Mouse (Mus musculus) G1E-ER4 (cell line): ENCODE results near the gene Fam78b. TPM values are rescaled to one million over a fixed set of nuclear protein-coding genes. Genes with fewer than 3 reads are reported as not detected.

Experiments
- GATA1 ChIP-seq: IDR thresholded peaks from one replicate; pipeline ENCODE4 v1.8.0; 2012; ENCODE audit warnings: low read length, inconsistent platforms
- polyA plus RNA-seq: library from polyadenylated mRNA; stranded (reverse); fragments of >175 nt; gene quantifications from 2 replicates; pipeline ENCODE4 v1.2.3, GENCODE M21; 2012

The Fam78b gene
- polyA plus RNA-seq, result not detected in 2 replicates

DNA sequence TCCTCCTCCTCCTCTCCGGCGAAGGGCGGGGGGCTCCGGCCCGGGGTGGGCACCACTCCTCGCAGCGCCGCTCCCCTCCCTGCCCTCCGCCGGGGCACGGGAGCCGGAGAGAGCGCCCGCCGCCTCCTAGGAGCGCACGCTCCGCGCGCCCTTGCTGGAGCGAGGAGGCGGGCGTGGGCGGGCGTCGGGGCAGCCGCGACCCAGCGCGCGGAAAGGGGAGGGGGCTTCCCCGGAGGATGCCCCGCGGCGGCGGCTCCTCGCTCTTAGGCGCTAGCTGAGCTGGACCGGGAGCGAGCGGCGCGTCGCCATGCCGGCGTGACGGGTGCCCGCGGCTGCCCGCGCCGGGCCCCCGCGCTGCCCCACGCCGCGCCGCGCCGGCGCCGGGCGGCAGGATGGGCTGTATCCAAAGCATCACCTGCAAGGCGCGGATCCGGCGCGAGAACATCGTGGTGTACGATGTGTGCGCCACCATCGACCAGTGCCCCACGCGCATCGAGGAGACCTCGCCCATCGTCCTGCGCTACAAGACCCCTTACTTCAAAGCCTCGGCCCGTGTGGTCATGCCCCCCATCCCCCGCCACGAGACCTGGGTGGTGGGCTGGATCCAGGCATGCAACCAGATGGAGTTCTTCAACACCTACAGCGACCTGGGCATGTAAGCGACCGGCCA is at the start of gene Fam78b:
Fam78b (plus strand) TSS at position 244 of the 670 bp plus-strand sequence.
- TF ChIP-seq GATA1, result no peak

DNA sequence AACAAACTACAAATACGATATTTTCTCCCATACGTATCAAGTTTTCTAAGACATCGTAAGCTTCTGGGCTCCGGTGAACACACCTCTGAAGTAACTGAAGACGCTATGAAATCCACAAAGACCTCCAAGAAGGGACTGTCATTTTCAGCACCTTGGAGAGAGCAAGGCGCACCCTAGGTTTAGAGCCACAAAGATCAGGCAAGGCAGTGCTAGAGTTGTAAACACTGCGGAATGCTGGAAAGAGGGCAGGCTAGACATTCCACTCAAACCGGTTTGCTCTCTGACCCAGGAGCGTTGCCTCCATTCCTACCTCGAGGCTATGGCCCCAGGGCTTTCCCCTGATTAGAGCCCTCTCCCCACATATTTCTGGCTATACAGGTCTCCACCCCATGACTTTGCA is 36.7 kb upstream of the Fam78b start:
- no peak for TF ChIP-seq GATA1

DNA sequence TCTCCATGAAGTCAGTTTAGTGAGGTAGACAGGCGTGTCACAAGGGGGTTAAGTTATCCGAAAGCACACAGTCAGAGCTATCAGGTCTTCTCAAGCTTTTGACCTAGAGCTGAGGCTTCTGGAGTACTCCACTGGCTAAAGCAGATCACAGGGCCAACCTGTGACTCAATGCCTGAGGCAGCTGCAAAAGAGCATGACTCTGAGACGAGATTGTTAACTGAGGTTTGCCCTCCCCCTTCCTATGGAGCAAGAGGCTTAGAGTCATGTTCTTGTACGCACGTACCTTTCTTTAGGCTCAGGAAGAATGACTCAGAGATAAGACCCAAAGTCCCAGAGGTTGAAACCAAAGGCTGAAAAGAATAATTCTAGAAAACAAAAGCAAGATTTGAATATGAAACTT is 32.9 kb upstream of the Fam78b start:
- TF ChIP-seq GATA1, result no peak

DNA sequence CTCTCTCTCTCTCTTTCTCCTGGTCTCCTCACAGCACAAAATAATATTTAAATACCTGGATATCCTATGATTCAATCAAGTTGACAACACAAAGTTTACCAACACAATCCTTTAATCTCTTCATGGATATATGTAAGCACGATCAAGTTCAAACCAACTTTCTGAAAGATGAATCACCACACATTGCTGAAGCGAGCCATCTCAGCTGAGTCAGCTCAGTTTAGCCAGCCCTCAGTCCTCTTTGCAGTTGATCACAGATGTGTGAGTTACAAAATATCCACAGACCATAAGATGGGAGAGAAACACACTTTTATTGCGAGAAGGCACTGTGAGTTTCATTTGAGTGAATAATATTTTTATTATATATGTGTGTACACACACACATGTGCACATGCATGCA is 27.5 kb upstream of the Fam78b start:
- TF ChIP-seq GATA1, result no peak

DNA sequence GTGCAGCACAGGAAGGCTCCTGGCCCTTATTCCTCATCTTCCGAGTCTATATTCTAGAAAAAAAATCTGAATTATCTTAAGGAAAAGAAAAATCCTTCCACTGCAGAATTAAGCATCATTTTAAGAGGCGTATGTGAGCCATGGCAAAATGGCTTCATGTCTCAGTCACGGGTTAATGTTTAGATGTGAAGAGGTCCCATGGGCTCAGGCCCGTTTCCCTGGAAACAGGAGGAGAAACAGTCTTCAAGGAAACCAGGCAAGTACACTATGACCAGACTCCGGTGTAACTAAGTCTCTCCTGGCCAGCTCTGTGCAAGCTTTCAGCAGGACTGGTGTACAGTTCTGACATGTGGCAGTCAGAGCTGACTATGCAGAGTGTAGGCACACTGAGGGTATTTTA is 22.6 kb upstream of the Fam78b start:
- no peak for TF ChIP-seq GATA1

DNA sequence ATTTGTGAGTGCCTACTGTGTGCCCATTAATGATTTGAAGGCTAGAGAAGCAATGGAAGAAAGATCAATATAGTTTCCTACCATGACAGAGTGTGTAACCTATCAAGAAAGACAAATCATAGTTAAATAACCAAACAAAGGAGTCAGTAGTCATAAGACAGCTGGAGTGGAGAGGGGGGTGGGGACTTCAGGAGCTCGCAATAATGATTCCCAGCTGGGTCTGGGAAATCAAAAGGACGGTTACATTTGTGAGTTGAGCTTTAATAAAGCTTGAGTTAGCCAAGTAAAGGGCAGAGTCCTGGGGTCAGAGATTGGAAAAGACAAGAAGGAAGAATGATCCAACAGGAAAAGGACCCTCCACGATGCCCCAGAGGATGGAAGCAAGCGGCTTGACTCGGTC is 7.0 kb upstream of the Fam78b start:
- TF ChIP-seq GATA1, result no peak

DNA sequence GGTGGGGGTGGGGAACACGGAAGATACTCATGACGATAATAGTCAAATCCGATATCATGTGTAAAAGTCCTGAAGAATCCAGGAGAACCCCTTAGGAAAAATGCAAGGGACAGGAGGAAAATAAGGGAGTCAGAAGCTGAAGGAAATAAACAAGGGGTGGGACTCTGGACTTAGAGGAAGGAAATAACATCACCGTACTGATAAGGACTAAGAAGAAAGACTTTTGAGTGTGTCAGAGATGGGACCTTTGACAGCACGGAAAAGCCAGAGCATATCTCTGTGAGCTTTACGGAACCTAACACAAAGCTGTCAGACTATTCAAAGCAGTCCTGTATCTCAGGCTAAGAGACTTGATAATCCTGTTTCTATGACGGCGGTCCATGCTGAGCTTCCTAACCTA is 5.0 kb upstream of the Fam78b start:
- no peak for TF ChIP-seq GATA1

DNA sequence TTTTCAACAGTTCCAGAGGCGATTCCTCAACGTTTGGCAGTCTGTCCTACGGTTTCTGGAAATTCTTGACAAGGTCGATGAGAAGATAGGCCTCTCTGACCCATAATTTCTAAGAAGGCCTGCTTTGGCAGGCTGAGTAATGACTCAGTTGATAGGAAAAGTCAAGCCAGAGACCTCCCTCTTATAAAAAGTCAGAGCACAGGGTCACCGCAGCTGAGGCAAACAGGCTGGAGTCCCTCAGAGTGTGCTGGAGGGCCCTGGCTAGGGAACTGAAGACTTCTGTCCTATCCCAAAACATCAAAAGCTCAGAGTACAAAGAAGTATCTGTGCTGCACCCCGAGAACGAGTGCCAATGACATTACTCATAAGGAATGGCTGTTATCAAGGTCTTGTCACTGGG is 4.4 kb upstream of the Fam78b start:
- TF ChIP-seq GATA1, result no peak

DNA sequence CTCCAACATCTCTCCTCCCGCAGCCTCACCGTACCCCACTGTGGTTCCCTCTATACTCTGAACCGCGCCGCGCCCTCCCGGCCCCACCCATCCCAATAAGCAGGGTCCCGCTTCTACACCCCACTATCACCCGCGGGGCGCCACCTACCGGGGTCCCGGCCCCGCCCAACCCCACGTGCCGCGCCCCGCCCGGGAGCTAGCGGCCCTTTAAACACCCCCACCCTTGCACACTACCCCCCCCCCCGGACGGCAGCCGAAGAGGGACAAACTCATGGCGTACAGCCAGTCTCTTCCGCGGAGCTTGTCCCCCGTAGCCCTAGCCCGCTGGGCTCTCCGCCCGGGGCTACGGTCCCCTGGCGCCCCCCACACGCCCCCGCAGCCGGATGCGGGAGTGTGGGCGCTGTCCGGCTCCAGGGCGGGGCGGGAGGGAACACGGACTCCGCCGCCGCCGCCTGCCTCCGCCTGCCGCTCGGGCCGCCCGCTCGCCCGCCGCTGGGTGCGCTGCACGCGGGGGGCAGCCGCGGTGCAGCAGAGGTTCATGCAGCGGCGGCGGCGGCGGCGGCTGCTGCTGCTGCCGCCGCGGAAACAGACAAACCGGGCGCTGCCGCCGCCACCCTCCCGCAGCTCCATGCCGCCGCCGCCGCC is 566 bp upstream of the Fam78b start:
- TF ChIP-seq GATA1, result no peak

DNA sequence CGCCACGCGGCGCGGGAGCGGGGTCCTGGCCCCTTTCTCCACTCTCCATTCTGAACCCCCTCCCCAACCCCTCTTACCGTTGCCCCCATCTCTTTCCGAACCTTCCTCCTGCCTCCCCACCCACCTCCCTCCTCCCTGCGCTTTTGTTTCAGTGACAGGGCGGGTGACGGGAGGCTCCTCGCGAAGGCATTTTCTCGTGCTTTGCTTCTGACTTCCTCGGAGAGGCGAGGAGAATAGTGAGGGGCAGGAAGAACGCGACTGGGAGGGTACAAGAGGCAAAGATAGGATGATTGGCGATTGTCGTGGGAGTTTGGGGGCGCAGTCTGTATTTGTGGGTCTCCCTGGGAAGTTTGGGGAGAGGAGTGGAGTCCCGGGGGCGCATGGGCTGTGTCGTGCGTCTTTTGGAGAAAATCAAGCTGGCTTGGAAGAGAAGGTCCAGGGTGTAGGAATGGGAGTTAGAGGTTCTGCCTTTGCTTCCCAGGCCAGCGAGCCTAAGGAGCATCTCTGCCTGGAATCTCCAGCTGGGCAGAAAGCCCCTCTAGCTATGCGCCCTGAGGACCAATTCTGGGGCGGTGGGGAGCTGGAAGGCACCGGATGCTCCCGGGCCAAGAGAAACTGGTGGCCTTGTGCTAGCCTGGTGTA is 748 bp downstream of the Fam78b start:
- no peak for TF ChIP-seq GATA1

DNA sequence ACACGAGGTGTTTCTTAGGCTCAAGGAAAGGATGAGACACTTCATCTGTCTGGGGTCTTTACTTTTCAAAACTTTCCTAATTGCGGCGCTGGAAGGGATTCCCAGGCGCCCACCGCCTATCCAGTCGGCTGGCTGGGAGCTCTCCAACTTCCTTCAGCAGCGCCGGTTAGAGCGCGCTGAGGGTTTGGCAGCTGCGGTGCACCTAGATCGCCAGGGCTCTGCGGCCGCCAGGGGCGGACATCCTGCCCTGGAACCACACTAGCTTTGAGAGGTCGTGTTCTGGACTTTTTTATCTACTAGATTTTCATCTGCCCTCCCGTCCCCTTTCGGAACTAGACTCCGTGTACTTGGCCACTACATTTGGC is 1.3 kb downstream of the Fam78b start:
- no peak for TF ChIP-seq GATA1

DNA sequence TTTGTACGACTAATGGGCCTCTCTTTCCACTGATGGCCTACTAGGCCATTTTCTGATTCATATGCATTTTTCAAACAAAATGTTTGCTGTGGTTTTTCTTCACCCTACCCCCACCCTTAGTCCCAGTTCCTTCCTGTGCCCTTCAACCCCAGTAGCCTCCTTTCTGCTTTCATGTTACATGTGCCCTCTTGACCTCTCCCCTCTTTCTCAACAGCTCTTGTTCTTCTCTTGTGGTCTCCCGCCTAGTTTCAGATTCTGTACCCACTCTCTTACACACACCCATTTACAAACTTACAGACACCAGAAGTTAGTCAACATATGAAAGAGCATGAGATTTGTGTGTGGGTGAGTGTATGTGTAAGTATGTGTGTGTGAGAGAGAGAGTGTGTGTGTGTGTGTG is 3.4 kb downstream of the Fam78b start:
- no peak for TF ChIP-seq GATA1

DNA sequence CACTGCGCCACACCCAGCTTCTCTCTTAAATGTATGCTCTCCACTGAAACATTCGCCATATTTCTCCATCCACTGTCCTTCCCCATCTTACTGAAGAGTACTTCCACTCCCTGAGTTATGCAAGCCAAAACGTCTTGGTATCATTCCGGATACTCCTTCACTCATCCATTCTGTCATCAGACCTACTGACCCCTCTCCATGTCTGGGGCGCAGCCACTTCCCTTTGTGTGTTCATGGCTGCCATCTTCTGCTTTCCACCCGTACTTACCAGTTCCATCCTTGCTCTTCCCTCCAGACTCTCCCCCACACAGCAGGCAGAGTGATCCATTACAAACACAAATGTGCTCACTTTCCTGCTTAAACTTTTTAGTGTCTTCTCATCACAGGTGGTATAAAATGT is 6.1 kb downstream of the Fam78b start:
- no peak for TF ChIP-seq GATA1

DNA sequence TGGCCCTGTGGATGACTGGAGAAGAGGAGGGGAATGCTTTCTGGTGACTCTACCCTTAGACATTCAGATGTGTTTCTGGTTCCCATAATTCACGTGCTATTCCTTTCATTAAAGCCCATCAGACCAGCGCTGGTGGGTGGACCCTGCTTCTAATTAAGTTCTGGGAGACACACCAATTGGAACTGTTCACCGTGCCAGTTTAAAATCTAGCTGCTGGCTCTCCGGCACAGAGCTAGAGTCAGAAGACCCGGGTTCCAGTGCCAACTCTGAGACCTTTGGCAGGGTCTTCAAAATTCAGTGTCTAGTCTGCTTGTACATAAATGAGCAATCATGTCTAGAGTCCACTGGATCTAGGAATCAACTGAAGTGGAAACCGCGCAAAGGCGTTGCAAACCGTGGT is 9.0 kb downstream of the Fam78b start:
- TF ChIP-seq GATA1, result no peak

DNA sequence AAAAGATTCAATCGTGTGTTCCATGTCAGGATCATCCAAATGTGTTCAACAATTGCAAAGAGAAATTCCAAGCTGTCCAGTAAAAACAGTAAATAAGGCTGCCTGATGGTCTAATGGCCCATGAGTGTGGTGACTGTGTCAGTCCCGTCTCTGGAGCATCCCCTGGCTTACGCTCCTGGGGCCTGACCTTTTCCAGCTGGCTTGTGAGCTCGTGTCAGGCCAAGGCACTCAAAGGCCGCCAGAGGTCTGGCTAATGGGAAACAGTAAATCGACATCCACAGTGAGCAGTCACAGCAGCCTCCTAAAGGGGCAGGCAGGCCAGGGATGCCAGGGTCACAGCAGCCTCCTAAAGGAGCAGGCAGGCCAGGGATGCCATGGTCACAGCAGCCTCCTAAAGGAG is 10.1 kb downstream of the Fam78b start:
- TF ChIP-seq GATA1, result no peak

DNA sequence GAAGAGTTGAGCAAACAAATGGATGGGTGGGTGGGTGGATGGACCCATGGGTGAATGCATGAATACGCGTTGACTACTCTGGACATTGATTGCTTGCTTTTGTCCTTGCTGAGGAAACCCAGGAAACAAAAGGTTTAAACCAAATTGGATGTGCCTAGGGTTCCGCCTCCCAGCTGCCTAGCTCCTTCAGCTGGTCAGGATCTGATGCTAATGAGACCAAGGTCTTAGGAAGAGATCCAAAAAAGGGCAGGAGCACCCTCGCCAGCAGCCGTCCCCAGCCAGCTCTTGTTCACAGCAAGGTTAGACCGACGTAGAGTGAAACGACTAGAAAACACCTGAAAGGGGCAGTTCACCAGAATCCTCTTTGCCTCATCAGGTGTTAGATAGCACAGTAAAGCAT is 11.4 kb downstream of the Fam78b start:
- no peak for TF ChIP-seq GATA1

DNA sequence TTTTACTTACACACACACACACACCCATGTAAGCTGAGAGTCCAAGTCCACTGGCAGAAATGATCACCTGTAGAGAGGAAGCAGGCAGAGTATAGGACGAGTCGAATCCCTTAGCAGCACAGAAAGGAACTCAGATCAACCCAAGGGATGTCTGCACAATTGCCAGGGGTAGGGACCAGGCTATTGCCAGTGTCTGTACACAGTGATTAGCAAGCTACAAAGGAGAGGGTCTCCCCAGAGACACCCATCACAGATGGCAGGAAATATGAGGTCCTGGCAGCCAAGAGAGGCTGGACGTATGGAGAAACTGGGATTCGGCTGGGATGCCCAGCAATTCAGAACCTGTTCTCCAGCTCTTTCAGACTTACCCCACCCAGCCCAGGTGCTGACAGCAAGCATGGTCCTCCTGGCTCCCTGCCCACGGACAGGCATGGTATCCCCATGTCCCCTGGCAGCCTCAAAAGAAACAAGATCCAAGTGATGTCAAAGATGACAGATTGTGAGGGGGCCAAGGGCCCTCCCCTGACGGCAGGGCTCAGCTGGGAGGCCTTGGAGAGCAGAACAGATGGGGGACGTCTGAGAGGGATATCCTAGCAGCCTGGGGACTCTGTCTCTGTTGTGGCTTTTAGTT is 12.1 kb downstream of the Fam78b start:
- TF ChIP-seq GATA1, result no peak

DNA sequence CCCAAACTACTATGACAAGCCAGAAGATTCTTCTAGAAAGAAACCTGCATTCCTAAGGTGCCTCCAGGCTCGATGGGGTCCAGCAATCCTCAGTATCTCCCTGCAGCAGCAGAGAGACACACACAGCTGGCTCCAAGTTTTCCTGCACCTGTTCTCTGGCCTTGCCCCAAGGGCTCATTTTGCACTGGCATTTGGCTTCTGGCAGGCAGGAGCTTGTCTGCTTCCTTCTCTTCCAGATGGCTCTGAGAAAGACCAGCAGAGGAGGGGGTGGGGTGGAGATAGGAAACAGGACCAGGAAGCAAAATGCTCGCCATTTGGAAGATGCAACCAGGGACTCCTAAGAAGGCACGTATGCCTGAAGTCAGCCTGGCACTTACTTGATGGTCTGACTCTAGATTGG is 15.1 kb downstream of the Fam78b start:
- no peak for TF ChIP-seq GATA1
